Mouse (Mus musculus): Measurements from ENCODE around the gene Clvs2.

DNA sequence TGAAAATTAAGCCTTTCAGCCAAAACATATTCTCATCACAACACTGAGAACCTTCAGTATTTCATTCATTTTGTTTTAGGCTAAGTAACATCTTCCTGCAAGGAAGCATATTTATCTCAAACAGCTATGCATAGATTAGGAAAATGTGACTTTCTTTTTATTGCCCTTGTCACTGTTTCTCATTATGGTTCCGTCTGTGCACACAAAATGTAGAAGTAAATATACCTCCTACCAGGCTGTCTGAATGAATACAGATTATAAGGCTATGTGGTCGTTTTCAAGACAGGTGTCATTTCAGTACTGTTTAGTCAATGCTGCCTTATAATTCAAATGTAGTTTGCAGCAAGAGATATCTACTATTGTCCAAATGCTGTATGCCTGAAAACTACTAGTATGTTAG, 35.8 kb downstream of the Clvs2 start:
- TF ChIP-seq CTCF (IDR thresholded peaks at IDR 0.05; ENCODE audit: low read depth, low read length) (no peak), POLR2A (IDR thresholded peaks at IDR 0.05; ENCODE audit: borderline replicate concordance, low read depth, low read length) (no peak)

All from bone marrow macrophage, adult 2 months (primary cell).